Mouse (Mus musculus) liver, embryonic 12.5 days (tissue): ENCODE measurements around the gene Pias1. TPM values are rescaled to one million over a fixed set of nuclear protein-coding genes. Genes with fewer than 3 reads are reported as not detected.

Source experiments
- polyA plus RNA-seq: library from polyadenylated mRNA; unstranded; fragments of >200 nt; fragmentation: Nextera tagmentation; extraction: Ambion mirVana; gene quantifications from 2 replicates; pipeline ENCODE4 v1.2.1, GENCODE M21; 2016

The Pias1 gene
- polyA plus RNA-seq, 1 experiment from 2014 or later = 31.9 TPM

Other genes starting within 250 kb of the Pias1 start
- 19.5 and 20.3 TPM in 2 replicates for gene Fem1b, start 176.0 kb downstream of the Pias1 start, polyA plus RNA-seq
- 15.2 and 18.5 TPM in 2 replicates for gene Cln6, start 149.1 kb downstream of the Pias1 start, polyA plus RNA-seq
- gene Calml4, start 129.8 kb downstream of the Pias1 start, polyA plus RNA-seq = 1.2 and 2.7 TPM in 2 replicates
- not detected in 2 replicates for gene Skor1, start 161.0 kb upstream of the Pias1 start, polyA plus RNA-seq